Mouse (Mus musculus) heart, postnatal 0 days (tissue): ENCODE measurements at regions not wholly inside any gene's neighbourhood (a gene's known extent, or its start where the extent isn't known, plus 50 kb on each side); places are given as distances from the start of the nearest gene placed in this dataset.

Experiments used
- CTCF ChIP-seq: IDR thresholded peaks from 2 replicates; pipeline ENCODE4 v1.5.1; 2016; ENCODE audit warnings: antibody characterized with exemption, control low read depth, low read depth
- EP300 ChIP-seq: IDR thresholded peaks from 2 replicates; pipeline ENCODE4 v1.6.1; 2016; ENCODE audit warnings: antibody characterized with exemption, low read depth

- TF ChIP-seq EP300 (no peak), CTCF (no peak)
Measured at GRCm38 (mm10) chr6:50726166-50726591, 71.9 kb upstream of the Npvf start.
